Mouse (Mus musculus) embryonic fibroblast, embryonic 13.5 days (primary cell): ENCODE data around the gene Olfr99. TPM values are rescaled to one million over a fixed set of nuclear protein-coding genes. Genes with fewer than 3 reads are reported as not detected.
"Not testable (repeated sequence)": the region's sequence is repeated elsewhere in the genome, so short reads cannot be mapped to it uniquely, and the experiment has no call there.

Experiments used
- H3K27ac ChIP-seq: 2 replicates; pipeline ENCODE4 v1.5.1; 2012; ENCODE audit warnings: low read length, control low read depth, inconsistent platforms; ENCODE audit not compliant: insufficient read depth
- H3K4me1 ChIP-seq: 2 replicates; pipeline ENCODE4 v1.6.1; 2011; ENCODE audit warnings: low read length; ENCODE audit not compliant: control insufficient read depth, insufficient read depth
- H3K4me3 ChIP-seq: 2 replicates; pipeline ENCODE4 v1.5.1; 2011; ENCODE audit warnings: mild to moderate bottlenecking, control low read depth, low read length; ENCODE audit not compliant: insufficient read depth
- CTCF ChIP-seq: IDR thresholded peaks from 2 replicates; pipeline ENCODE4 v1.5.1; 2011; ENCODE audit warnings: mild to moderate bottlenecking, control low read depth, low read length, moderate library complexity, borderline replicate concordance; ENCODE audit not compliant: insufficient read depth
- POLR2A ChIP-seq: IDR thresholded peaks from 2 replicates; pipeline ENCODE4 v1.6.1; 2011; ENCODE audit warnings: low read depth, mild to moderate bottlenecking, control low read depth, low read length, moderate library complexity
- polyA plus RNA-seq: library from polyadenylated mRNA; stranded (reverse); fragments of >200 nt; gene quantifications from 2 replicates; pipeline ENCODE4 v1.2.4, GENCODE M21; 2011; ENCODE audit warnings: low read depth; ENCODE audit not compliant: missing spikeins, insufficient read length

The Olfr99 gene
- polyA plus RNA-seq, 1 experiment = not detected

DNA sequence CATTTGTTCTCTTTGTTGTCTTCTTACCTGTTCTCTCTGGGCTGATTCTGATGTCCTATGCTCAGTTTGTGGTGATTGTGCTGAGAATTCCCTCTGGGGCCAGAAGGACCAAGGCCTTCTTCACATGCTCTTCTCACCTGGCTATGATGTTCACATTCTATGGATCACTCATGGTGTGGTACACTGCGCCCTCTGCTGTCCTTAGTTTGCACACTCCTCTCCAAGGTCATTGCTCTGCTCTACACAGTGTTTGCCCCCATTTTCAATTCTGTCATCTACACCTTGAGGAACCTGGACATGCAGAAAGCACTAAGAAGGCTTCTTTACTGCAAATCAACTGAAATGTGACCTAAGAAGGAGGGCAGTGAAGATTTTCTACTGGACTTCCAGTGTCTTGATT lies 32.7 kb downstream of the Olfr99 start:
- no peaks in the 10 kb centered on the region for H3K4me1 ChIP-seq
- TF ChIP-seq CTCF = peak; percentile 58; the same call in 1 of the 2 replicates
- TF ChIP-seq POLR2A = no peak
- no peak overlapping the region for H3K27ac ChIP-seq
- no peak overlapping the region for H3K4me3 ChIP-seq

- no peak for TF ChIP-seq CTCF
- no peak for TF ChIP-seq POLR2A
- no peak overlapping the region for H3K27ac ChIP-seq
- H3K4me3 ChIP-seq = no peak overlapping the region
- H3K4me1 ChIP-seq = no peaks in the 10 kb centered on the region
These were observed 33.8 kb downstream of the Olfr99 start for GRCm38 (mm10) chr17:37249460-37249859.

GRCm38 (mm10) chr17:37246715-37247114 lies 36.5 kb downstream of the Olfr99 start:
- Histone ChIP-seq H3K27ac (no peak overlapping the region), H3K4me1 (no peaks in the 10 kb centered on the region), H3K4me3 (no peak overlapping the region)
- TF ChIP-seq CTCF (no peak), POLR2A (no peak)

GRCm38 (mm10) chr17:37242198-37242597 lies 41.1 kb downstream of the Olfr99 start:
- TF ChIP-seq CTCF = no peak
- Histone ChIP-seq H3K4me3 (no peak overlapping the region), H3K4me1 (no peaks in the 10 kb centered on the region), H3K27ac (no peak overlapping the region)

DNA sequence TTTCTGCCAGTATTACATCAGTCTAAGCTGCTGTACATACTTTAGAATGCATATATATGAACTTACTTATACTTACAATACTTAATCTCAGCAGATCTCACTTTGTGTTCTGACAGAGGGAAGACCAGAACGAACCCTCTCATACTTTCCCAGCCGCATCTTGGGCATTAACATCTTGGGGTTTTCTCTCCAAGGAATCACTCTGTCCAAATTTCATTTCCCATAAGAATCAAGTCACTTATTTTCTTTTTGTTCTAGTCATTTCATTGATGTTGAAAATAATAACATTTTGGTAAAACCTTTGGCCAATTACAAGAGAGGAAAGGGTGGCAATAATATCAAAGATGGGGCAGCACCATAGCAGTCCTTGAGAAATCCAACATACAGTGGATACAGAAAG lies 46.0 kb downstream of the Olfr99 start, which contains the start of gene Olfr97:
TSS of gene Olfr97 (minus strand) at position 101 of the 400 bp plus-strand sequence.
- not testable (repeated sequence) for H3K4me3 ChIP-seq, H3K27ac ChIP-seq, H3K4me1 ChIP-seq

Other genes with a start within 250 kb of the Olfr99 start
- gene Gabbr1, start 237.5 kb downstream of the Olfr99 start, polyA plus RNA-seq = 49.1 and 56.8 TPM in 2 replicates
- gene Olfr90, start 195.0 kb downstream of the Olfr99 start, polyA plus RNA-seq = not detected in 2 replicates
- gene Olfr91, start 185.2 kb downstream of the Olfr99 start, polyA plus RNA-seq = not detected in 2 replicates
- gene Olfr92, start 163.4 kb downstream of the Olfr99 start, polyA plus RNA-seq = not detected in 2 replicates
- not detected in 2 replicates for gene Olfr93, start 122.0 kb downstream of the Olfr99 start, polyA plus RNA-seq
- gene Ubd, start 89.6 kb downstream of the Olfr99 start, polyA plus RNA-seq = not detected in 2 replicates
- not detected in 2 replicates for gene Olfr94, start 82.5 kb downstream of the Olfr99 start, polyA plus RNA-seq
- gene Olfr95, start 70.3 kb downstream of the Olfr99 start, polyA plus RNA-seq = not detected in 2 replicates
- not detected in 2 replicates for gene Olfr96, start 63.3 kb downstream of the Olfr99 start, polyA plus RNA-seq
- not detected in 2 replicates for gene Olfr97, start 46.1 kb downstream of the Olfr99 start, polyA plus RNA-seq
- gene Olfr98, start 19.7 kb downstream of the Olfr99 start, polyA plus RNA-seq = not detected in 2 replicates
- 5.3 and 5.7 TPM in 2 replicates for gene H2-M3, start 13.2 kb downstream of the Olfr99 start, polyA plus RNA-seq
- gene Olfr101, start 20.9 kb upstream of the Olfr99 start, polyA plus RNA-seq = not detected in 2 replicates
- not detected in 2 replicates for gene Olfr102, start 33.6 kb upstream of the Olfr99 start, polyA plus RNA-seq
- gene Olfr103, start 56.2 kb upstream of the Olfr99 start, polyA plus RNA-seq = not detected in 2 replicates
- not detected in 2 replicates for gene Olfr104-ps, start 76.1 kb upstream of the Olfr99 start, polyA plus RNA-seq
- gene Olfr105-ps, start 95.6 kb upstream of the Olfr99 start, polyA plus RNA-seq = not detected in 2 replicates
- not detected in 2 replicates for gene Olfr106-ps, start 106.9 kb upstream of the Olfr99 start, polyA plus RNA-seq
- gene Olfr107, start 115.8 kb upstream of the Olfr99 start, polyA plus RNA-seq = not detected in 2 replicates
- not detected in 2 replicates for gene Olfr108, start 162.0 kb upstream of the Olfr99 start, polyA plus RNA-seq
- not detected in 2 replicates for gene Olfr109, start 175.5 kb upstream of the Olfr99 start, polyA plus RNA-seq
- gene H2-M2, start 200.1 kb upstream of the Olfr99 start, polyA plus RNA-seq = not detected in 2 replicates
- not detected in 2 replicates for gene Olfr110, start 209.0 kb upstream of the Olfr99 start, polyA plus RNA-seq
- gene Olfr111, start 224.6 kb upstream of the Olfr99 start, polyA plus RNA-seq = not detected in 2 replicates